Mouse (Mus musculus): ENCODE results near the gene Pklr. TPM values are rescaled to one million over a fixed set of nuclear protein-coding genes. Genes with fewer than 3 reads are reported as not detected.

Gene Pklr
- polyA plus RNA-seq (2014; fragmentation: Nextera tagmentation; extraction: Ambion mirVana) = 0.30 TPM in 1 of 2 replicates, not detected in the other

- no peaks in the 10 kb centered on the region for H3K27me3 ChIP-seq (replicated peaks; ENCODE audit: control insufficient read depth, insufficient read depth, low read length)
- WGBS = 66% methylated on average over 3 of the region's 3 CpGs
- DNase-seq (ENCODE audit: low spot score) (no peak), ATAC-seq (ENCODE audit: low read depth) (no peak)
- H3K9ac ChIP-seq (ENCODE audit: low read depth, low read length) = no peak within 1 kb of the TSS
- no peak within 1 kb of the TSS for H3K4me3 ChIP-seq (ENCODE audit: low read depth, low read length)
- H3K27ac ChIP-seq (replicated peaks; ENCODE audit: low read depth, low read length) = no peak within 1 kb of the TSS
- H3K4me1 ChIP-seq (ENCODE audit: control insufficient read depth, insufficient read depth, low read length) = no peaks in the 10 kb centered on the region
- H3K9me3 ChIP-seq (ENCODE audit: control insufficient read depth, low read length) = no peaks in the 10 kb centered on the region
- H3K36me3 ChIP-seq (ENCODE audit: control insufficient read depth, insufficient read depth, low read length) = no peaks in the 10 kb centered on the region
- no peak within 1 kb of the TSS for H3K4me2 ChIP-seq (ENCODE audit: low read depth, low read length)
Measured at GRCm38 (mm10) chr3:89135958-89136357, at the start of gene Pklr. Pklr (plus strand) TSS chr3:89136142.

DNA sequence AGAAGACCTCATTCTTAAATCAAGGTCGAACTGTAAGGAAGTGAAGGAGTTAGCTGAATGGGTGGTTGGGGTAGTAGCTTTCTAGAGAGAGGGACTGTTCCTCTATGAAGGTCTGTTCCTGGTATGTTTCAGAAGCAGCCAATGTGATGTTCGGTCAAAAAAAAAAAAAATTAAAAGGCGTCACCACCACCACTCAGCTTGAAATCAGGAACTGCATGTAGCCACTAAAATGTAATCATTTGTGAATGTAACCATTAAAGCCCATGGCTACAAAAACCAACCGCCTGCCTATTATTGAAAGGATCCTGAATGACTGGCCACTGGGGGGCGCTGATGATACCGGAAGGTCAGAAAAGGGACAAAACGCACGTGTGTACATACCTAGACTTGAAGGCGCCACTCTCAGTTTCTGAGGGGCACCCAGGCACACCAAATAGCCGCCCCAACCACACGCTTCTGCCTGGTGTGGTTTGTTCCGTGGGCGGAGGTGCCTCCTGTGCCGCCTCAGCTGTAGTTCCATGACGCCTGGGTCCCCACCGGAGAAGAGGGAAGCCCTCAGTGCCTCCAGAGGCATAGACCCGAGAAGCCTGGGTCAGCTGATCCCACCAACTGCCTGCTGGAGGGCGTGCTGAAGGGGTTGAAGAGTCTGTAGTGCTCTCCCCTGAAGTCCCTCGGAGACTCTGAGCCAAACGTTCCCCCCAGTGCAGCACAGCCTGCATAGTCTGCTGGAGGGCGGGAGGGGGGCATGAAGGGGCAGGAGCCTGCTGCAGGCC, 48.4 kb upstream of the Pklr start:
- WGBS = 21% methylated on average over 21 of the region's 21 CpGs
- no peak overlapping the region for H3K4me3 ChIP-seq (ENCODE audit: low read depth, low read length)
- H3K27me3 ChIP-seq (replicated peaks; ENCODE audit: control insufficient read depth, insufficient read depth, low read length) = peaks cover 3% of the 10 kb centered on the region; the same call in 1 of the 2 replicates
- H3K4me2 ChIP-seq (ENCODE audit: low read depth, low read length) = peak overlapping the region; percentile 40; the same call in 1 of the 2 replicates
- peaks cover 16% of the 10 kb centered on the region; the same call in 1 of the 2 replicates for H3K36me3 ChIP-seq (ENCODE audit: control insufficient read depth, insufficient read depth, low read length)
- peaks cover 16% of the 10 kb centered on the region for H3K4me1 ChIP-seq (ENCODE audit: control insufficient read depth, insufficient read depth, low read length)
- no peak overlapping the region for H3K27ac ChIP-seq (replicated peaks; ENCODE audit: low read depth, low read length)
- H3K9me3 ChIP-seq (ENCODE audit: control insufficient read depth, low read length) = no peaks in the 10 kb centered on the region
- peak overlapping the region; percentile 6; the same call in 1 of the 2 replicates for H3K9ac ChIP-seq (ENCODE audit: low read depth, low read length)
- no peak for ATAC-seq (ENCODE audit: low read depth)
- peak; percentile 85 for DNase-seq (ENCODE audit: low spot score)

- no peak for ATAC-seq (ENCODE audit: low read depth)
- peak overlapping the region; percentile 100 for H3K4me2 ChIP-seq (ENCODE audit: low read depth, low read length)
- H3K4me1 ChIP-seq (ENCODE audit: control insufficient read depth, insufficient read depth, low read length) = peaks cover 16% of the 10 kb centered on the region
- H3K4me3 ChIP-seq (ENCODE audit: low read depth, low read length) = peak overlapping the region; percentile 69
- H3K27ac ChIP-seq (replicated peaks; ENCODE audit: low read depth, low read length) = no peak overlapping the region
- H3K27me3 ChIP-seq (replicated peaks; ENCODE audit: control insufficient read depth, insufficient read depth, low read length) = peaks cover 4% of the 10 kb centered on the region; the same call in 1 of the 2 replicates
- H3K9me3 ChIP-seq (ENCODE audit: control insufficient read depth, low read length) = no peaks in the 10 kb centered on the region
- DNase-seq (ENCODE audit: low spot score) = no peak
- peak overlapping the region; percentile 76; the same call in 1 of the 2 replicates for H3K9ac ChIP-seq (ENCODE audit: low read depth, low read length)
- peaks cover 13% of the 10 kb centered on the region; the same call in 1 of the 2 replicates for H3K36me3 ChIP-seq (ENCODE audit: control insufficient read depth, insufficient read depth, low read length)
- WGBS = 58% methylated on average over 13 of the region's 14 CpGs
Measured at GRCm38 (mm10) chr3:89088974-89089373, 47.0 kb upstream of the Pklr start.

GRCm38 (mm10) chr3:89089882-89090591, 45.9 kb upstream of the Pklr start:
- ATAC-seq (ENCODE audit: low read depth) (peak; percentile 83), DNase-seq (ENCODE audit: low spot score) (peak; percentile 95)
- Histone ChIP-seq H3K4me3 (ENCODE audit: low read depth, low read length) (peak overlapping the region; percentile 69), H3K36me3 (ENCODE audit: control insufficient read depth, insufficient read depth, low read length) (peaks cover 20% of the 10 kb centered on the region), H3K27me3 (replicated peaks; ENCODE audit: control insufficient read depth, insufficient read depth, low read length) (peaks cover 4% of the 10 kb centered on the region; the same call in 1 of the 2 replicates), H3K9ac (ENCODE audit: low read depth, low read length) (peak overlapping the region; percentile 76), H3K27ac (replicated peaks; ENCODE audit: low read depth, low read length) (peak overlapping the region; percentile 85), H3K4me2 (ENCODE audit: low read depth, low read length) (peak overlapping the region; percentile 100), H3K4me1 (ENCODE audit: control insufficient read depth, insufficient read depth, low read length) (peaks cover 16% of the 10 kb centered on the region), H3K9me3 (ENCODE audit: control insufficient read depth, low read length) (no peaks in the 10 kb centered on the region)
- WGBS = 0% methylated on average over 37 of the region's 40 CpGs

- Histone ChIP-seq H3K4me3 (ENCODE audit: low read depth, low read length) (peak overlapping the region; percentile 69), H3K9me3 (ENCODE audit: control insufficient read depth, low read length) (no peaks in the 10 kb centered on the region), H3K9ac (ENCODE audit: low read depth, low read length) (peak overlapping the region; percentile 76), H3K4me2 (ENCODE audit: low read depth, low read length) (peak overlapping the region; percentile 100), H3K27me3 (replicated peaks; ENCODE audit: control insufficient read depth, insufficient read depth, low read length) (peaks cover 4% of the 10 kb centered on the region; the same call in 1 of the 2 replicates), H3K36me3 (ENCODE audit: control insufficient read depth, insufficient read depth, low read length) (peaks cover 29% of the 10 kb centered on the region), H3K27ac (replicated peaks; ENCODE audit: low read depth, low read length) (peak overlapping the region; percentile 85), H3K4me1 (ENCODE audit: control insufficient read depth, insufficient read depth, low read length) (peaks cover 16% of the 10 kb centered on the region)
- under 1% methylated on average over 37 of the region's 74 CpGs for WGBS
- ATAC-seq (ENCODE audit: low read depth) = peak; percentile 78
- DNase-seq (ENCODE audit: low spot score) = peak; percentile 94
Measured at GRCm38 (mm10) chr3:89090694-89091655, 45.0 kb upstream of the Pklr start.

DNA sequence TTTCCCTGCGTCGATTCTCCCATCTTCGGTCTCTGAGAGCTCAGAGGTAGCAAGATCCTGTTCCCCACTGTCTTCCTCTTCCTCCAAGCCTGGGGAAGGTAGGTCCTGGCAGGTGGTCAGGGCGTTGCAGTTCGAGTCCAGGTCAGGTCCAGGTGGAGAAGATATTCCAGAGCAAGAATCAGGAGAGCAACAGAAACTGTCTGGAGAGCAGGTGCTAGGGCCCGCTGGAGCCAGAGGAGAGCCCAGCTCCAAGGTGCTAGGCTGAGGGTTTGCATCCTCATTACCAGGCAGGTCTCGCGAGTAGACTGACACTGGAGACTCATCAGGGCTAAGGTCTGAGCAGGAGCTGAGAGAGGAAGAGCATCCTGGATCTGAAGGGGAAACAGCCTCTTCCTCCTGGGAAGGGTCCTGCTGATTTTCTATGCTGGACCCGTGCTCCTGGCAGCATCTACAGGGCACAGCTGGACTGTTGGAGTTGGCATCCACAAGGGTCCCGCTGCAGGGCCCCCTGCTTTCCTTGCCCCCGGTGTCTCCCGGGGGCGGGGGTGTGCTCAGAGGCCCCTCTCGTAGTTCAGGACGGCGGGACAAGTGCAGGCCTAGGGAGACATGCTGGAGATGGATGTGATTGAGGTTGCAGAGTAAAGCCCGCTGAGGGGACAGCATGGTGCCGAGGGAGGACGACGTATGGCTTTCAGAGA, 44.0 kb upstream of the Pklr start:
- WGBS = 11% methylated on average over 18 of the region's 20 CpGs
- peak overlapping the region; percentile 69 for H3K4me3 ChIP-seq (ENCODE audit: low read depth, low read length)
- H3K9ac ChIP-seq (ENCODE audit: low read depth, low read length) = peak overlapping the region; percentile 76
- H3K36me3 ChIP-seq (ENCODE audit: control insufficient read depth, insufficient read depth, low read length) = peaks cover 30% of the 10 kb centered on the region
- peaks cover 4% of the 10 kb centered on the region; the same call in 1 of the 2 replicates for H3K27me3 ChIP-seq (replicated peaks; ENCODE audit: control insufficient read depth, insufficient read depth, low read length)
- no peak for ATAC-seq (ENCODE audit: low read depth)
- H3K27ac ChIP-seq (replicated peaks; ENCODE audit: low read depth, low read length) = no peak overlapping the region; the same call in 1 of the 2 replicates
- peak overlapping the region; percentile 100 for H3K4me2 ChIP-seq (ENCODE audit: low read depth, low read length)
- H3K9me3 ChIP-seq (ENCODE audit: control insufficient read depth, low read length) = no peaks in the 10 kb centered on the region
- no peak for DNase-seq (ENCODE audit: low spot score)
- H3K4me1 ChIP-seq (ENCODE audit: control insufficient read depth, insufficient read depth, low read length) = peaks cover 16% of the 10 kb centered on the region

DNA sequence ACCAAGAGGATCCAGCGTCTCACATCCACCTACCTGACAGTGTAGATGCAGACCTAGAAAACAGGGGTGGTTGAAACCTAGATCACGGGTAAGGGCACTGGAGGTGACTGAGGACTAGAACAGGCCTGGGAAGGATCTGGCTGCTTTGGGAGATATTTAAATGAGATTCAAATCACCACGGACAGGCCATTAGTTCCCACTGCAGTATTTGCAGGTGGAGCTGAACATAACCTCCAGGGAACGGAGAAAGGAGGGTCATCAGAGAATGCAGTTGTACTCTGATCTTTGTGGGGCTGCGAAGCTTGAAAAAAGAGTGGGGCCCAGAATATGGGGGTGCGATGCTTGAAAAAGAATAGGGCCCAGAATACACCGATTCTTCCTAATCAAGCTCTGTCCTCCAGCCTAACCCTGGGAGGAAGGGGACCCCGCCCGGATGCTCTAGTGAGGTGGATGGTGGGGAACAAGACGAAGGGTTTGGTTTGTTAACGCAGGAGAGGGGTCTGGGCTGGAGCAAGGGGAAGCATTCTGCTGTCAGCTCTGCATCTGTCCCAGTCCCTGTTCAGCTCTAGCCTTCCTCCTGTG, 43.3 kb upstream of the Pklr start:
- Histone ChIP-seq H3K27me3 (replicated peaks; ENCODE audit: control insufficient read depth, insufficient read depth, low read length) (peaks cover 4% of the 10 kb centered on the region; the same call in 1 of the 2 replicates), H3K4me3 (ENCODE audit: low read depth, low read length) (peak overlapping the region; percentile 69), H3K27ac (replicated peaks; ENCODE audit: low read depth, low read length) (no peak overlapping the region), H3K9me3 (ENCODE audit: control insufficient read depth, low read length) (no peaks in the 10 kb centered on the region), H3K4me1 (ENCODE audit: control insufficient read depth, insufficient read depth, low read length) (peaks cover 15% of the 10 kb centered on the region), H3K9ac (ENCODE audit: low read depth, low read length) (peak overlapping the region; percentile 76), H3K36me3 (ENCODE audit: control insufficient read depth, insufficient read depth, low read length) (peaks cover 31% of the 10 kb centered on the region), H3K4me2 (ENCODE audit: low read depth, low read length) (peak overlapping the region; percentile 100)
- DNase-seq (ENCODE audit: low spot score) = no peak
- no peak for ATAC-seq (ENCODE audit: low read depth)
- 15% methylated on average over 11 of the region's 11 CpGs for WGBS
